Mouse (Mus musculus): ENCODE measurements around the gene Cldn1. TPM values are rescaled to one million over a fixed set of nuclear protein-coding genes. Genes with fewer than 3 reads are reported as not detected.

Cldn1 gene
- polyA plus RNA-seq (2011; ENCODE audit: insufficient read depth, insufficient read length, low replicate concordance, missing spikeins), result 2.6 and 4.6 TPM in 2 replicates

DNA sequence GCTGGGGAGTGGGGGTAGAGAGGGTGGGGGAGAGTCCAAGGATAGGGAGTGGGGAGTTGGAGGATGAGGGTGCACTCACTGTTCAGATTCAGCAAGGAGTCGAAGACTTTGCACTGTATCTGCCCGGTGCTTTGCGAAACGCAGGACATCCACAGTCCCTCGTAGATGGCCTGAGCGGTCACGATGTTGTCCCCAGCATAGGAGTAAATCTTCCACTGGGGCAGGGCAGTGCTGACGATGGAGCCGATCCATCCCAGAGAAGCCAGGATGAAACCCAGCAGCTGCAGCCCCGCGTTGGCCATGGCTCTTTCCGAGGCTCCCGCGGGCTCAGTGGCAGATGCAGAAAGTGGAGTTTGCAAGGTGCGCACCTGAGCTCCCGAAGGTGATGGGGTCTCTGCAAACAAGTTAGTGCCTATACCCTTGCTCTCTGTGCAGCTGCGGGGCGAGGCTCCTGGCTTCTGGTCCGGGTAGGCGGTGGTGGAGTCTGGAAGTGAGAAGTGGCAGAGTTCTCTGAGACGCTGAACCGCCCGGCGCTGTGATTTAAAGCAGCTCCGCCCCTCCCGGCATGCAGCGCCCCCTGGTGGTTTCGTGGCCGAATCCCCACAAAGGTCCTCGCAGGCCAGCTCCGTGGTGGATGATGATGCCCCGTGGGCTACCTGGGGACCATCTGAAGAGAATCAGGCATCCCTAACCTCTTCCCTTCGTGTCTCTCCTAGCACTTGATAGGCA lies at the start of gene Cldn1:
Gene Cldn1, minus strand, starts transcription at position 517 of the 729 bp plus-strand sequence.
- 5% methylated on average over 33 of the region's 33 CpGs for WGBS
- no peaks in the 10 kb centered on the region; the same call in 1 of the 2 replicates for H3K4me1 ChIP-seq (ENCODE audit: control insufficient read depth, insufficient read depth, low read length)
- peak within 1 kb of the TSS; percentile 4; the same call in 1 of the 2 replicates for H3K27ac ChIP-seq (ENCODE audit: control insufficient read depth, insufficient read depth, low read depth, low read length, poor library complexity)
- TF ChIP-seq CTCF (IDR thresholded peaks at IDR 0.05; ENCODE audit: control insufficient read depth, insufficient read depth, low read length), result peak; percentile 75
- TF ChIP-seq POLR2A (IDR thresholded peaks at IDR 0.05; ENCODE audit: borderline replicate concordance, control insufficient read depth, low read depth, low read length), result peak; percentile 39; the same call in 1 of the 2 replicates
- peak within 1 kb of the TSS; percentile 77 for H3K4me3 ChIP-seq (replicated peaks; ENCODE audit: control insufficient read depth, low read depth, low read length)

DNA sequence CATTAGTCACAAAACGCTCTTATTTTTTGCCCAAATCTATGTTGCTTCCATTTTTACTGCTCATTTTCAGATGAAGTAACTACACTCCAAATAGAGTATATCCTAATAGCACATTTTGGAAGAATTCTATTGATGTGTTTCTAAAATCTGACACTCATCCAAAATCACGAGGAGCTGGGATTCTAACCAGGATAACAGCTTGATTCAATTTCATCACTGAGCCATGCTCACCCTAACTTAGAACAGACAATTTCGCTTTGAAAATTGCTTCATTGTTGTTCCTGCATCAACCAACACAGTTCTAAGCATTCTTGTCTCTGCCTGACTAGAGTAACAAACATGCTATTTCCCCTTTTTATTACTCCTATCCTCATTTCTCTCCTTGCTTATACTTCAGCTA lies 47.0 kb upstream of the Cldn1 start:
- no peak overlapping the region for H3K4me3 ChIP-seq (replicated peaks; ENCODE audit: control insufficient read depth, low read depth, low read length)
- WGBS, result 72% methylated on average over 3 of the region's 3 CpGs
- no peaks in the 10 kb centered on the region for H3K4me1 ChIP-seq (ENCODE audit: control insufficient read depth, insufficient read depth, low read length)
- H3K27ac ChIP-seq (ENCODE audit: control insufficient read depth, insufficient read depth, low read depth, low read length, poor library complexity), result no peak overlapping the region
- TF ChIP-seq POLR2A (IDR thresholded peaks at IDR 0.05; ENCODE audit: borderline replicate concordance, control insufficient read depth, low read depth, low read length) (no peak), CTCF (IDR thresholded peaks at IDR 0.05; ENCODE audit: control insufficient read depth, insufficient read depth, low read length) (no peak)

DNA sequence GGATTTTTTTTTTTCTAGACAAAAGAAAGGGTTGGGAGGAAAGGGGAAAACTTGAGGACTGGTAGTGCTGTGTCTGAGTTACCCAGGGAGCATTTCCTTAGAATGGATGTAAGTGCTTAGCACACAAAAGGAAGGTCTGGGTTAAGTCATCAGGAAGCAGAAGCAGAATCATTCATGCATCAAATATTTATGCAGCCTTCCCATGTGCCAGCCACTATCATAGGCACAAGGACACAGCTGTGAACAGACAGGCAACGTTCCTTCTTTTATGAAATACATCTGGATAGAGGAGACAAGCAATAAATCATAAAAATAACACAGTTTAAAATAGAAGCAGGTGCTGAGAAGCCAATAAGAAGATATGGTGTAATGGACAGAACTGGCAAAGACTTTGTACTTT lies 32.4 kb upstream of the Cldn1 start:
- Histone ChIP-seq H3K4me1 (ENCODE audit: control insufficient read depth, insufficient read depth, low read length) (no peaks in the 10 kb centered on the region), H3K27ac (ENCODE audit: control insufficient read depth, insufficient read depth, low read depth, low read length, poor library complexity) (no peak overlapping the region), H3K4me3 (replicated peaks; ENCODE audit: control insufficient read depth, low read depth, low read length) (no peak overlapping the region)
- no peak for TF ChIP-seq POLR2A (IDR thresholded peaks at IDR 0.05; ENCODE audit: borderline replicate concordance, control insufficient read depth, low read depth, low read length)
- no peak for TF ChIP-seq CTCF (IDR thresholded peaks at IDR 0.05; ENCODE audit: control insufficient read depth, insufficient read depth, low read length)
- WGBS, result 21% methylated on average over 1 of the region's 1 CpGs

DNA sequence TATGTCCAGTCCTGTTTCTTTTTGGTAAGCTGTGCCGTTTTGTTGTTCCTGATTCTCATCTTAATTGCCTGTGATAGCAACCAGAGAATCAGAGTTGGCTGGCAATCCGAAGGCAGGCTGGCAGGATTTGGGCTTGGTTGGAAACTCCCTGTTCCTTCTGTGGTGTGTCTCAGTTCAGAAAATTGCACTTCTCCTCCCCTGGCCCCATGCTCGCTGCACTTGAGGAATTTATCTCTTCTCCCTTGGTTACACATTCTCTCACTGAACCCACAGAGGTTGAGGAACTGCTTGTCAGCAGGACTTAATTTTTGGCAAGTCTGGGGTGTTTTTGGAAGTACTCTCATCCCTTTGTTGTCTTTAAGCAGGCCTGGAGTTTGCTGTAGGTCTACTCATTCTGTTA lies 29.3 kb upstream of the Cldn1 start:
- WGBS, result 58% methylated on average over 3 of the region's 3 CpGs
- no peak overlapping the region for H3K4me3 ChIP-seq (replicated peaks; ENCODE audit: control insufficient read depth, low read depth, low read length)
- TF ChIP-seq CTCF (IDR thresholded peaks at IDR 0.05; ENCODE audit: control insufficient read depth, insufficient read depth, low read length), result no peak
- TF ChIP-seq POLR2A (IDR thresholded peaks at IDR 0.05; ENCODE audit: borderline replicate concordance, control insufficient read depth, low read depth, low read length), result no peak

DNA sequence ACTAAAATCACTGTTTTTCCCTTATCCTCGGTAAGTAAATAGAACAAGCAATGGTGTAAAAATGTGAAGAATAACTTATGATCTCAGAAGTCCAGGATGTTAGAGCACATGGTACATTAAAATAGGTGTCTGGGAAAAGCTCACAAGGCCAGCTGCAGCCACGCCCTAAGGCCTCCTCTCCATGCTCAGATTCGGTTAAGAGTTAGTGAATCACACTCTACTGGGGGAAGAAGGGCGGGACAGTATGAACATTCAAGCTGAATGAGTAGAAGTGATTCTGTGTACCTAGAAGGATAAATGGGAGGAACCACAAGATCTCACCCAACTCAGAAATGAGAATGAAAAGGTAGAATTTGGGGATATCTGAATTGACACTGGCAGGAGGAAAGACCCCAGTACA lies 28.9 kb upstream of the Cldn1 start:
- WGBS, result 77% methylated on average over 4 of the region's 4 CpGs
- no peak overlapping the region for H3K27ac ChIP-seq (ENCODE audit: control insufficient read depth, insufficient read depth, low read depth, low read length, poor library complexity)
- no peaks in the 10 kb centered on the region for H3K4me1 ChIP-seq (ENCODE audit: control insufficient read depth, insufficient read depth, low read length)
- H3K4me3 ChIP-seq (replicated peaks; ENCODE audit: control insufficient read depth, low read depth, low read length), result no peak overlapping the region
- no peak for TF ChIP-seq CTCF (IDR thresholded peaks at IDR 0.05; ENCODE audit: control insufficient read depth, insufficient read depth, low read length)
- TF ChIP-seq POLR2A (IDR thresholded peaks at IDR 0.05; ENCODE audit: borderline replicate concordance, control insufficient read depth, low read depth, low read length), result no peak

More for the DNA sequence above, 29.3 kb upstream of the Cldn1 start:
- Histone ChIP-seq H3K4me1 (ENCODE audit: control insufficient read depth, insufficient read depth, low read length) (no peaks in the 10 kb centered on the region), H3K27ac (ENCODE audit: control insufficient read depth, insufficient read depth, low read depth, low read length, poor library complexity) (no peak overlapping the region)

DNA sequence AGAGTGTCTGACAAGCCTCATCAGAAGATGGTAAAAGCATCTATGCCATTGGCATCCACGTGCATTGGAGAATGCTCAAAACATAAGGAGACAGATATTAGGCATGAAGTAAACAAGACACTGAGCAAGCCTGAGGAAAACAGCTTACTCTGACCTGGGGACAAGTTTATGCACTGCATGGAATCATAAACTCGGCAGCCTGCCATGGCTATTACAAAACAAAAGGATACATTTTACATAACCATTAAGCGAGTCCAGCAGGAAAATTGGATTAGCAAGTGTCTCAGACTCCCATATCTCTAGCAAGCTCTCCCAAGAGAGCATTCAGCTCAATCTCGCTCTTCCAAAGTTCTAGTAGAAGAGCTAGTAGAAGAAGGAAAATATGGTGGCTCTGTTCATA lies 19.3 kb upstream of the Cldn1 start:
- no peak for TF ChIP-seq CTCF (IDR thresholded peaks at IDR 0.05; ENCODE audit: control insufficient read depth, insufficient read depth, low read length)
- TF ChIP-seq POLR2A (IDR thresholded peaks at IDR 0.05; ENCODE audit: borderline replicate concordance, control insufficient read depth, low read depth, low read length), result no peak
- Histone ChIP-seq H3K4me1 (ENCODE audit: control insufficient read depth, insufficient read depth, low read length) (no peaks in the 10 kb centered on the region), H3K27ac (ENCODE audit: control insufficient read depth, insufficient read depth, low read depth, low read length, poor library complexity) (no peak overlapping the region), H3K4me3 (replicated peaks; ENCODE audit: control insufficient read depth, low read depth, low read length) (no peak overlapping the region)
- WGBS, result 70% methylated on average over 4 of the region's 4 CpGs

DNA sequence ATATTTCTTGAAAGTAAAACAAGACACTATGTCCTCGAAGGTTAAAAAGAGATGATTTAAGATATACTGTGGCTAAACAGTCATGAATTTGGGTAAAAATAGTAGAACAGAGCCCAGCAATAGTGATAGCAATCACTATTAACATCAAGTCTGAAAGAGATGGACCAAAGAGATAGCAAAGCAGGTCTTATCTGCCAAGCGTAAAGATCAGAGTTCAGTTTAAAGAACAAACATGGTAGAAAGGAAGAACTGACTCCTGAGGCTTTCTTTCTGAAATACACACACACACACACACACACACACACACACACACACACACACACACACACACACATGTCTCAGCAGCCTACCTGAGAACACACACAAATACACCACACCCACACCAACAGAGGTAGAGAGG lies 14.5 kb upstream of the Cldn1 start:
- no peak overlapping the region for H3K27ac ChIP-seq (ENCODE audit: control insufficient read depth, insufficient read depth, low read depth, low read length, poor library complexity)
- 62% methylated on average over 2 of the region's 2 CpGs for WGBS
- peaks cover 1% of the 10 kb centered on the region; the same call in 1 of the 2 replicates for H3K4me1 ChIP-seq (ENCODE audit: control insufficient read depth, insufficient read depth, low read length)

DNA sequence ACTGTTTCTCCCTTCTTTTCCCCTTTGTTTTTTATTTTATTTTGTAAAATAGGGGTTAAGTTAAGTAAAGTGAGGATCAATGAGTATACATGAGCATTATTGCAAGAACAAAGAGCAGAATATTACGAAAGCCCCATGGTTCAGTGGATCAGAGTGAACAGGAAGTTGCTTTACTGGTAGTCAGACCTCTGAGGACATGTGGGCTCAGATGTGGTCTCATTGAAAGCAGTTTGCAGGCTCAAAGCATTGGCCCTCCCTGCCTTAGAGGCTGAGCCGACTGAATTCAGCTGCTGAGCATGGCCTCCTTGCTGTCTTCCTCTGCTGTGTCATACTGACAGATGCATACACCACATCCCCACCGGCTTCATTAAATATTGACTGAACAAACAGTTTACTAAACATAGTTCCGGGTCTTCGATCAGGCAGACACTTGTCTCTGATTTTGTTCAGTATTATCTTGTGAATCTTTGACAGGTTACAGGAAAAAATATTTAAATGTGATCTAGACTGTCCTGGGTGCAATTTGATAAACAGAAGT lies 12.5 kb upstream of the Cldn1 start:
- TF ChIP-seq POLR2A (IDR thresholded peaks at IDR 0.05; ENCODE audit: borderline replicate concordance, control insufficient read depth, low read depth, low read length), result no peak
- TF ChIP-seq CTCF (IDR thresholded peaks at IDR 0.05; ENCODE audit: control insufficient read depth, insufficient read depth, low read length), result no peak
- Histone ChIP-seq H3K4me3 (replicated peaks; ENCODE audit: control insufficient read depth, low read depth, low read length) (no peak overlapping the region), H3K27ac (ENCODE audit: control insufficient read depth, insufficient read depth, low read depth, low read length, poor library complexity) (no peak overlapping the region), H3K4me1 (ENCODE audit: control insufficient read depth, insufficient read depth, low read length) (peaks cover 1% of the 10 kb centered on the region; the same call in 1 of the 2 replicates)
- 24% methylated on average over 5 of the region's 5 CpGs for WGBS

More for the DNA sequence above, 14.5 kb upstream of the Cldn1 start:
- no peak overlapping the region for H3K4me3 ChIP-seq (replicated peaks; ENCODE audit: control insufficient read depth, low read depth, low read length)
- no peak for TF ChIP-seq CTCF (IDR thresholded peaks at IDR 0.05; ENCODE audit: control insufficient read depth, insufficient read depth, low read length)
- no peak for TF ChIP-seq POLR2A (IDR thresholded peaks at IDR 0.05; ENCODE audit: borderline replicate concordance, control insufficient read depth, low read depth, low read length)

Measured in bone marrow, adult 2 months (tissue).